Mouse (Mus musculus): ENCODE measurements around the gene Rrp36. TPM values are rescaled to one million over a fixed set of nuclear protein-coding genes. Genes with fewer than 3 reads are reported as not detected.

Rrp36 gene
- polyA plus RNA-seq, 1 experiment: 2.6 TPM

- H3K9me3 ChIP-seq (ENCODE audit: control insufficient read depth, low read length): no peaks in the 10 kb centered on the region
- TF ChIP-seq GATA1 (IDR thresholded peaks at IDR 0.05; ENCODE audit: low read length): no peak
- H3K27me3 ChIP-seq (ENCODE audit: control insufficient read depth): no peaks in the 10 kb centered on the region
- peak overlapping the region; percentile 92 for H3K4me3 ChIP-seq (replicated peaks)
- peaks cover 42% of the 10 kb centered on the region for H3K4me1 ChIP-seq (ENCODE audit: control insufficient read depth)
- peaks cover 30% of the 10 kb centered on the region for H3K36me3 ChIP-seq (ENCODE audit: control insufficient read depth)
Observed at GRCm38 (mm10) chr17:46644916-46645475, 29.2 kb downstream of the Rrp36 start.

- Histone ChIP-seq H3K4me3 (replicated peaks) (peak overlapping the region; percentile 92), H3K4me1 (ENCODE audit: control insufficient read depth) (peaks cover 35% of the 10 kb centered on the region), H3K27me3 (ENCODE audit: control insufficient read depth) (no peaks in the 10 kb centered on the region), H3K36me3 (ENCODE audit: control insufficient read depth) (peaks cover 27% of the 10 kb centered on the region), H3K9me3 (ENCODE audit: control insufficient read depth, low read length) (no peaks in the 10 kb centered on the region)
- TF ChIP-seq TAL1 (IDR thresholded peaks at IDR 0.05; ENCODE audit: low read length): no peak
- no peak for TF ChIP-seq GATA1 (IDR thresholded peaks at IDR 0.05; ENCODE audit: low read length)
Observed at GRCm38 (mm10) chr17:46644152-46644805, 29.9 kb downstream of the Rrp36 start.

- H3K4me3 ChIP-seq (replicated peaks): no peak overlapping the region
- peaks cover 23% of the 10 kb centered on the region for H3K4me1 ChIP-seq (ENCODE audit: control insufficient read depth)
- no peaks in the 10 kb centered on the region for H3K27me3 ChIP-seq (ENCODE audit: control insufficient read depth)
- H3K36me3 ChIP-seq (ENCODE audit: control insufficient read depth): peaks cover 10% of the 10 kb centered on the region
- H3K9me3 ChIP-seq (ENCODE audit: control insufficient read depth, low read length): no peaks in the 10 kb centered on the region
- TF ChIP-seq GATA1 (IDR thresholded peaks at IDR 0.05; ENCODE audit: low read length): no peak
- no peak for TF ChIP-seq TAL1 (IDR thresholded peaks at IDR 0.05; ENCODE audit: low read length)
Observed at GRCm38 (mm10) chr17:46642060-46642459, 32.1 kb downstream of the Rrp36 start.

DNA sequence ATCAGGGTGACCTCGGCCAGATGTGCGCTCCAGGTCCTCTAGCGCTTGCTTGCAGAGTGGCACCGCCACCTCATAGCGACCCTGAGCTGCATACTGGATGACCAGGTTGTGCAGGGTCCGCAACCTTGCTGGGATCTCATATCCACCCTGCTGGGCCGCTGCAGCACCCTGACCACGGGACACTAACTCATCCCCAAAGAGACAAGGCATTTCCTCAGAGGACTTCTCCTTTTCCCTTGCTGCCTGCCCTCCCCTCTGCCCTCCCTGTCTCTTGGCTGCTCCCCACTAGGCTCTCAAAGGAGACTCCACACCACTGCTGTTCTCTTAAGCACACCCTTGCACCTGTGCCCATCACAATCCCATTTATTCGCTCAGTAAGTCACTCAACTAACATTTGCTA lies 34.2 kb downstream of the Rrp36 start:
- H3K9me3 ChIP-seq (ENCODE audit: control insufficient read depth, low read length): no peaks in the 10 kb centered on the region
- H3K36me3 ChIP-seq (ENCODE audit: control insufficient read depth): peaks cover 13% of the 10 kb centered on the region
- H3K27me3 ChIP-seq (ENCODE audit: control insufficient read depth): no peaks in the 10 kb centered on the region
- no peak for TF ChIP-seq GATA1 (IDR thresholded peaks at IDR 0.05; ENCODE audit: low read length)
- TF ChIP-seq TAL1 (IDR thresholded peaks at IDR 0.05; ENCODE audit: low read length): no peak
- H3K4me1 ChIP-seq (ENCODE audit: control insufficient read depth): peaks cover 11% of the 10 kb centered on the region
- H3K4me3 ChIP-seq (replicated peaks): no peak overlapping the region

GRCm38 (mm10) chr17:46636831-46637523 lies 37.2 kb downstream of the Rrp36 start:
- Histone ChIP-seq H3K36me3 (ENCODE audit: control insufficient read depth) (peaks cover 12% of the 10 kb centered on the region), H3K4me1 (ENCODE audit: control insufficient read depth) (peaks cover 2% of the 10 kb centered on the region; the same call in 1 of the 2 replicates), H3K27me3 (ENCODE audit: control insufficient read depth) (no peaks in the 10 kb centered on the region), H3K4me3 (replicated peaks) (no peak overlapping the region), H3K9me3 (ENCODE audit: control insufficient read depth, low read length) (no peaks in the 10 kb centered on the region)
- no peak for TF ChIP-seq TAL1 (IDR thresholded peaks at IDR 0.05; ENCODE audit: low read length)
- no peak for TF ChIP-seq GATA1 (IDR thresholded peaks at IDR 0.05; ENCODE audit: low read length)

GRCm38 (mm10) chr17:46629685-46630441 lies 44.3 kb downstream of the Rrp36 start:
- Histone ChIP-seq H3K4me3 (replicated peaks) (no peak overlapping the region), H3K27me3 (ENCODE audit: control insufficient read depth) (peaks cover 44% of the 10 kb centered on the region), H3K4me1 (ENCODE audit: control insufficient read depth) (no peaks in the 10 kb centered on the region), H3K36me3 (ENCODE audit: control insufficient read depth) (no peaks in the 10 kb centered on the region; the same call in 1 of the 2 replicates), H3K9me3 (ENCODE audit: control insufficient read depth, low read length) (no peaks in the 10 kb centered on the region; the same call in 1 of the 2 replicates)
- TF ChIP-seq GATA1 (IDR thresholded peaks at IDR 0.05; ENCODE audit: low read length) (no peak), TAL1 (IDR thresholded peaks at IDR 0.05; ENCODE audit: low read length) (no peak)

GRCm38 (mm10) chr17:46628791-46629684 lies 45.1 kb downstream of the Rrp36 start, which contains the start of gene Ptk7:
TSS of gene Ptk7 (minus strand) at chr17:46629504.
- no peaks in the 10 kb centered on the region; the same call in 1 of the 2 replicates for H3K9me3 ChIP-seq (ENCODE audit: control insufficient read depth, low read length)
- H3K4me1 ChIP-seq (ENCODE audit: control insufficient read depth): no peaks in the 10 kb centered on the region; the same call in 1 of the 2 replicates
- no peak for TF ChIP-seq TAL1 (IDR thresholded peaks at IDR 0.05; ENCODE audit: low read length)
- TF ChIP-seq GATA1 (IDR thresholded peaks at IDR 0.05; ENCODE audit: low read length): no peak
- no peaks in the 10 kb centered on the region; the same call in 1 of the 2 replicates for H3K36me3 ChIP-seq (ENCODE audit: control insufficient read depth)
- peaks cover 48% of the 10 kb centered on the region for H3K27me3 ChIP-seq (ENCODE audit: control insufficient read depth)
- H3K4me3 ChIP-seq (replicated peaks): peak within 1 kb of the TSS; percentile 55

DNA sequence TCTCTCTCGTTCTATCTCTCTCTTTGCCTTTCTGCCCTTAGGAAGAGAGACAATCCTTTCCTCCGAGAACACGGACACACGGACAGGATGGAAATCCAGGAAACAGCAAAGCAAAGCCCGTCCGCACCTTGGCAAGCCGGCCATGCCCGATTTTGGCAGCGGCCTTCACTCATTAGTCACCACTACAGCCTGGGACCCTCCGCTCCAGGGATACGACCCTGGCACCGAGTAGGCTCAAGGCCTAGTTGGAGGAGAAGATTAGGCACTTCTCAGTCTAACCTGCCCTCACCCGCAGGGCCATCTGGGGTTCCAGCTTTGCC lies 45.7 kb downstream of the Rrp36 start:
- H3K4me1 ChIP-seq (ENCODE audit: control insufficient read depth): no peaks in the 10 kb centered on the region; the same call in 1 of the 2 replicates
- H3K9me3 ChIP-seq (ENCODE audit: control insufficient read depth, low read length): no peaks in the 10 kb centered on the region; the same call in 1 of the 2 replicates
- no peaks in the 10 kb centered on the region; the same call in 1 of the 2 replicates for H3K36me3 ChIP-seq (ENCODE audit: control insufficient read depth)
- peaks cover 50% of the 10 kb centered on the region for H3K27me3 ChIP-seq (ENCODE audit: control insufficient read depth)
- H3K4me3 ChIP-seq (replicated peaks): peak overlapping the region; percentile 55
- TF ChIP-seq GATA1 (IDR thresholded peaks at IDR 0.05; ENCODE audit: low read length): no peak
- no peak for TF ChIP-seq TAL1 (IDR thresholded peaks at IDR 0.05; ENCODE audit: low read length)

Data from erythroblast, embryonic 14.5 days (primary cell).